Mouse (Mus musculus): ENCODE measurements around the gene Mat2b.
A peak's percentile ranks its signal among the peaks of the same experiment; 100 is the strongest.

Gene Mat2b

DNA sequence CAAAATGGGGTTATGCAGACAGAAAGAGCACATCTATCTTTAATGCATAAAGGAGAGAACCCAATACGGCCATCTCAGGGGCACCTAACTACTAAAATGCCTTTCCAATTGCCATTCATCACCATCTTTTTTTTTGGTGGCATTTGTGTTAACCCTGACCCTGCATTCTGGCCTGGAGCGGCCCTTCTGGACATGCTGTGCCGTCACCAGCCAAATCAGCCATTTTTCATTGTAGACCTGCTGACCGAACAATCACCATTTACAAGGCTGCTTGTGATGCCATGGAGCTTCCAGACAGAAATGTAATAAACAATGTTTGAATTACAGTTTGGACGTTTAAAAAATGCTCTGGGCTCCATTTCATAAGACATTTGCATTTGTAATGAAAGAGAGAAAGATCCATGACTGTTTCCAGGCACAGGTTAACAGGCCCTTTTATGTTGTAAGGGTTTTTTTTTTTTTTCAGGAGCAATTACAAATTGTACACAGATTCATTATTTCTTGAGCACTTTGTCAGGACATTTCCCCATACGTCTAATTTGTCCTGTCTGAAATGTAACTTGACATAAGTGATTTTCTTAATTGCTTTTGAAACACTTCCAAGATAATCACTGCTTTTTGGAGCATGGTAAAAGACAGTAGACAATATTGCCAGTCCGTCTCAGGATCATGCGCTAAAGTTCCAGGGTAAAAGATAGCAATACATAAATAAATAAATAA lies 45.1 kb downstream of the Mat2b start:
- no peak for ATAC-seq (ENCODE audit: low TSS enrichment)

- peak; percentile 99 for ATAC-seq (ENCODE audit: low TSS enrichment)
These were observed 47.8 kb downstream of the Mat2b start for GRCm38 (mm10) chr11:40647246-40647645.

Data from frontal cortex, adult (tissue).